Mouse (Mus musculus) brain, embryonic 14.5 days (tissue): ENCODE data around the gene Spsb4. TPM values are rescaled to one million over a fixed set of nuclear protein-coding genes. Genes with fewer than 3 reads are reported as not detected.

ENCODE experiments used
- DNase-seq: peaks from one replicate; pipeline ENCODE4 v3.0.0-alpha.2; 2011; ENCODE audit warnings: low read depth
- CTCF ChIP-seq: fragments of 200-500 bp; IDR thresholded peaks from 2 replicates; pipeline ENCODE4 v1.5.1; 2012; ENCODE audit warnings: inconsistent platforms, mild to moderate bottlenecking, moderate library complexity, borderline replicate concordance; ENCODE audit not compliant: insufficient read depth, insufficient read length; ENCODE audit errors: extremely low read depth
- POLR2A ChIP-seq: fragments of 200-500 bp; IDR thresholded peaks from 2 replicates; pipeline ENCODE4 v1.6.1; 2012; ENCODE audit warnings: mild to moderate bottlenecking, inconsistent platforms, borderline replicate concordance; ENCODE audit not compliant: poor library complexity, insufficient read depth, insufficient read length, severe bottlenecking; ENCODE audit errors: extremely low read depth
- polyA plus RNA-seq: library from polyadenylated mRNA; depleted of rRNA; stranded (reverse); fragments of >200 nt; gene quantifications from 2 replicates; pipeline ENCODE4 v1.2.3, GENCODE M21; 2012

Spsb4 gene
- polyA plus RNA-seq, 1 experiment: 28.6 TPM

DNA sequence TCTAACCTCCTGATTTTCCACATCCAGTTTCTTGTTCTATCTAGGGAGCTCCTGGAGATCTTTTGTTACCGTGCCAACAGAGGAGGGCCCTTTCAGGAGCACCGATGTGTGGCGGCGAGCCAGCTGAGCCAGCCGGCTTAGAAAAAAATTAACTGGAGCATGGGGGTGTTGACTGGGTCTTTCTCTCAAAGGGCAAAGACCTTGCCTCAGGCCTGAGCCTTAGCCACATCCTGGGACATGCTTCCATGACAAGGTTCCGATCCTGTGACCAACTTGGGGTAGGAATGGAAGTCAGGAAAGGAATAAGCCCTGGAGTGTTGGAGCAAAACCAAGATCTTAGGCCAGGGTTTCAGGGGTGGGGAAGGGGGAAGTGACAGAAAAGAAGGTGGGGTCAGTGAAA, 2.9 kb downstream of the Spsb4 start:
- peak; percentile 95 for DNase-seq
- no peak for TF ChIP-seq CTCF
- TF ChIP-seq POLR2A: no peak

DNA sequence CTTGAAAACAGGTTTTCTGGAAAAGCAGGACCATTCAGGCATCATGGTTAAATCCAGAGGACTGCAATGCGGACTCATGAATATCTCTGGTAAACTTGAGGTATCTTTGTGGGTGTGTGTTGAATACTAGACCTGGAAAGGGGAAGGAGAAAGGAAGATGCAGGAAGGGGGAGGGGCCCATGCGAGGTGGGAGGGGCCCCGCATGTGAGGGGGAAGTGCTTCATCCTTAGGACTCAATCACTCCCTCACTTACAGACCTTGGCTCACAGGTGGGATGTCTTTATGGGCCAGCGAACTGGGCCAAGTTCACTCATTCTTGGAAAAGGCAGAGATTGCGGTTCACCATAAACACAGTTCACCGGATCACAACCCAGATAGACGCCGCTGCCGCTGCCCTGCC, 4.9 kb downstream of the Spsb4 start:
- no peak for DNase-seq
- TF ChIP-seq POLR2A (no peak), CTCF (no peak)

DNA sequence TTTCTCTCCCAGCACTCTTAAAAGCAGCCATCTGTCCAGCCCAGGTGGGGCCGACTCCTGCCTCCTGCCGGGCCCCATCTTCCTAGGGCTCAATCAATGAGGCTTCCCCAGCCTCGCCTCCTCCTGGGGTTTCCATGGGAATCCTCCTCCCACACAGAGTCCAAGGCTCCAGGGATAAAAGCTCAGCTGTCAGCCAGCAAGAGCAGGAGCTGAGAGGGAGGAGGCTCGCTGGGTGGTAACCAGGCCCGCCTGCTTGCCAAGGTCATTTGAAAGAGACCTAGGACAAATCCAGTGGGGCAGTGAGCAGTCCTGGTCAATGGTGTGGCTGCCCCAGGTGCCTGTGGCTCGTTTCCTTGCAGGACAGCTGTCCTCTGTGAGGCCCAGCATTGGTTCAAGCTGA, 5.5 kb downstream of the Spsb4 start:
- no peak for TF ChIP-seq POLR2A
- no peak for TF ChIP-seq CTCF
- peak; percentile 90 for DNase-seq

DNA sequence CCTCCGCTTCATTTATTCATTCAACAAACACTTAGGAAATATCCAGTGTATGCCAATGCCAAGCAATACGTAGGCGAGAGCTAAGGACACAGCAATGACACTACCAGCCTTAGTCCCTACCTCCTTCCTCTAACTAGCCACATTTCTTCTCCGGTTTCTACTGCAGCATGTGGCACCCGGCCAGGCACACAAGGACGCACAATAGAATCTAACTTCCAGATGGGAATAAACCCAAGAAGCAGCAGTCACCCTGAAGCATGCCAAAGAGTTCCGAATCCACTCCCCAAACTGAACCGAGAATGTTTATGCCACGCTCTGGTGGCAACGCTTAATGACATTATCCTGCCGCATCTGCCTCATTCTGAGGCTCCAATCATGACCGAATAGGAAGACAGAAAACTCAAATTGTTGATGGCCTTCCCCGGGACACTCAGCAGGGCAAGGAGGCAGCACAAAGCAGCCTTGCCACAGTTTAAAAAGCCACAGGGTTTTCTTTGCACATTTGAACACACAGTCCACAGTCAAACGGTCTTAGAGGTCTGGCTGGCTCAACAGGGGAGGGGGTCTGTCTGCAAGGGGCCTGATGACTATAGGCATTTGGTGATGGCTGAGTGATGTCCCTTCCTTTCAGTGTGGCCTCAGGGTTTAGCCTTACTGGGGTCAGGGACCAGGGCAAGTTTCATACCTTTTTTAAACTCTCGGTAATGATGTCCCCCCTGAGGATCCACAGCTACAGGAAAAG, 7.0 kb downstream of the Spsb4 start:
- TF ChIP-seq CTCF: no peak
- no peak for TF ChIP-seq POLR2A
- peak; percentile 88 for DNase-seq

DNA sequence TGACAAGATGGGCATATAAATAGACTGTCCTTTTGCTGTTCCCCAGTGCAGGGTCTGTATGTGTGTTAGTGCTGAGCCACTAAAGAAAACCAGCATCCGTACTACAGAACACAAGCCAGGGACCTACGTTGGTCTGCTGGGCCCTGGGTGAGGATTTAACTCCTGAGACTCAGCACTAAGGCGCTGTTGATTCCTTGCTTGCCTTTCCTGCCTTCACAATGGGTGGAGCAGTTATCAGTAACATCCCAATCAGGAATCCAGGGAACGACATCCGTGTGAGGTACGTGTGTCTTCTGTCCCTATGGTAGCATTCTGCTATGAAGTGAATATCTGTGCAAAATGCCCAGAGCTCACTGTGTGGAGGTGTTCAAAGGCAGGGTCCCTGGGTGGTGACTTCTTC, 8.2 kb downstream of the Spsb4 start:
- TF ChIP-seq CTCF (no peak), POLR2A (no peak)
- no peak for DNase-seq

DNA sequence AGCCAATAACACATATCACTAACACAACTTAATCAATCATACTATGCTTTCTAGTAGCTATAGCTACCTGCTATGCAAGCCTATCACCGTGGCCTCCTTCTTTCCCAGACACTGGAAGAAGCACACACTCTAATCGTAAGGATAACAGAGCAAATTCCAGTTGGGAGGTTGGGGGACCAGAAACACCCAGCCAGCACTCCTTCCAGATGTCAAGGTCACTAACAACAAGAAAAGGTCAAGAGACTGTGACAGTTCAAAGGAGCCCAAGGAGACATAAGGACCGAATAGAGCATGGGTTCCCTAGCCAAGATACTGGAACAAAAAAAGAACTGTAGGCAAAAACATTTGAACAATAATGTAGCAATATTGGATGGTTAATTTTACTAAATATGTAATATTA, 13.9 kb downstream of the Spsb4 start:
- no peak for DNase-seq

DNA sequence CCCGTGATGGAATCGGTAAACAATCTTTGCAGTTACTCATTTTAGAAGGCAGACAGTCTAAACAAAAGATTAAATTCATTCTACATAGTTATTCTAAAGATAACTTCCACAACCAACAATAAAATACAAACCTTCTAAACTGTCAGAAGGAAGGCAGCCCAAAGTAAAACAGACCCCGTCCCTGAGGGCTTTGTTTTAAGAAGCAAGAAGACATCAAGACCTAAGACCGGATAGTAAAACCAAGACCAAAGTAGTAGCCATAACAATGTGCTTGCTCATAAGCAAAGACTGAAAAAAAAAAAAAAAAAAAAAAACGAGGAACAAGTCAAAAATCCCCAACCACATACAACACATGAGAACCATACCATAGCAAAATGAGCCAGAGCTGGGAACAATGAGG, 15.5 kb downstream of the Spsb4 start:
- DNase-seq: no peak
- no peak for TF ChIP-seq POLR2A
- TF ChIP-seq CTCF: no peak

More for the DNA sequence above, 13.9 kb downstream of the Spsb4 start:
- TF ChIP-seq CTCF (no peak), POLR2A (no peak)

DNA sequence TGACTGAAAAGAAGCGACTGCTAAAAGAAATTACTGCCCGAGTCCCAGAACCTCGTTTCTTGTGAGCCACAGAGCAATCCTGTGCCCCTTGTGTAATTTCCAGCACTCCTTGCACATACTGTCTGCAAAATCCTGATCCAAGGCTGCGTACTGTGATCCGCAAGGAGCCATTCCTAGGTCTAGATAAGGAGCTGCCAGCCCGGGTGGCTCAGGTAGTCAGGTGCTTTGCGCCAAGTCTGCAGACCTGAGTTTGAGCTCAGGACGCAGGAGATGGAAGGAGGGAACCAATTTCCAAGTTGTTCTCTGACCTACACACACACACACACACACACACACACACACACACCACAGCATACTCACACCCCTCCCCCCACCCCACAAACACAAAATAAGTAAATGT, 16.0 kb downstream of the Spsb4 start:
- TF ChIP-seq POLR2A (no peak), CTCF (no peak)
- no peak for DNase-seq

DNA sequence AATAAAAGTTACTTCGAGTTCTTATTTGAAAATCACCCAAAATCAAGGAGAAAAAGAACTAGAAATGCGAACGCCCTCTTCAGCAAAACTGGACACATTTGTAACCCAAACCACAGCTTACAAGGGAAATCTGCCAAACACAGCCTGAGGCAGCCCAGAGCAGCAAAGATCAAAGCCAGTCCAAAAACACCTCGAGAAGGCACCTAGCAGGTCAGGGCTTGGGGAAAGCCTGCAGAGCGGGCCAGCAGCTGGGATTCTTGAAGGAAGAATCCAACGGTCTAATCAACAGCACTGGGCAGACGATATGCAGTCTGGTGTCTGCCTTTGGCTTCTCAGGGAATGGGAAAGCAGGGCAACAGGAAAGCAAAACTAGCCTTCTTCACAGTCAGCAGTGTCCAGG, 16.6 kb downstream of the Spsb4 start:
- TF ChIP-seq POLR2A (no peak), CTCF (no peak)
- DNase-seq: no peak

DNA sequence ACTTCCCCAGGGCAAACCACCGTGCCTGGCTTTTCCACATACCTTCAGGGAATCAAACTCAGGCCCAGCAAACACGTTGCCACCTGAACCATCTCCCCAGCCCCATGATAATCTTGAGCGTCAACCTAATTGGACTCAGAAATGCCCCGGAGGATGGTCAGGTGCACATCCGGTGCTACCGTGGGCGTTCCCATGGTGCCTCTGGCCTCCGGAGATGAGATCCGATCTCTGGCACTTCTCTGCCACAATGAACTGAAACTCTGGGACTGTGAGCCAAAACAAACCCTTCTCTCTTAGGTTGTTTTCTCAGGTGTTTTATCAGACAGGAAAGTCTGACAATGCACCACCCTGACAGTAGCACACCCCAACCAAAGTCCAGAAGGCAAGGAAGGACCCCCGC, 17.2 kb downstream of the Spsb4 start:
- DNase-seq: no peak
- no peak for TF ChIP-seq POLR2A
- TF ChIP-seq CTCF: no peak

DNA sequence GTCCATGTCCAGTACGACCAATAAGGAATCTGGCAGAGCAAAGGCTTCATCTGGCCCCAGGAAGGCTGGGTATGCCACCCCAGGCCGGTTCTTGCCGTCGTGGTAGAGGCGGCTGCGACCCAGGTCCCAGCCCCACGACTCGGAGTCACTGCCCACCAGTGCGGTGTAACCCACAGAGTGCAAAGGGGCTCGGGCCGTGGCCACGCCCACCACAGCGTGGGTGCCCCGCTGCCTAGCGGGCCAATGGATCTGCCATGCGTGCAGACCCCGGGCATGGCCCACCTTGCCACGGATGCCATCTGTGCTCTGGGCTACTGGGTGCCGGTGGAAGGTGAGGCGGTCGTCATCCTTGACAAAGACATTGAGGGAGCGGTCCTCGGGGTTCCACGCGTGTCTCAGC, 22.9 kb downstream of the Spsb4 start:
- no peak for DNase-seq
- no peak for TF ChIP-seq POLR2A

DNA sequence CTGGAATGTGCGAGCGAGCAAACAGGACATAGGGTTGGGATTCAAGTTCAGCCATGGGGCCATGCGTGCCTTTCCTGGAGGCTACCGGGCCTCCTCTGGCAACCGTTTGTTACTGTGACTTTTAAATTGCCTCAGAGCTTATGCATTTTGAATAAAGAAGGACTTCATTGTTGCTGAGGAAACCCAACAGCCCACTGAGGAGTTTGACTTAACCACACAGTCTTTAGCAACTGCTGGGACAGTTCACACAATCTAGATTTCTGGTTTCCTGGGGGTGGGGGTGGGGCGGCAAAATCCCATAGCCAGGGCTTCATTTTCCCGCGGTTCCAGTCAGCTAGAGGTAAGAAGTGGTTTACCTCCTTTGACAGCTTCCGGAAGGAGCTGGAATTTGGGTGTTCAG, 23.9 kb downstream of the Spsb4 start:
- DNase-seq: no peak
- no peak for TF ChIP-seq CTCF
- TF ChIP-seq POLR2A: no peak
